Mouse (Mus musculus): Measurements from ENCODE around the gene Pxmp2.

DNA sequence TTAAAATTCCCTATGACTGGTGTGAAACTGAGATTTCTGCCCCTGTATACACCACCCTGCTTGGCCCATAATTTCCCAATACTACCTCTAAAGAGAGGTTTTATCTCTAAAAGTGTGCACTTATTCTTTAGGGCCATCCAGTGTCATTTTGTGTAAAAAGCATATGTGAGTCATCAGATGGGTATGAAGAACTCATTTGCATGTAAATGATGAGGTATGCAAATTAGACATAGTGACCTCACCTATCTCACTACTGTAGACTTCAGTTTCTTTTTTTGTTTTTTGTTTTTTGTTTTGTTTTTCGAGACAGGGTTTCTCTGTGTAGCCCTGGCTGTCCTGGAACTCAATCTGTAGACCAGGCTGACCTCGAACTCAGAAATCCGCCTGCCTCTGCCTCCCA is 27.1 kb upstream of the Pxmp2 start:
- TF ChIP-seq ZNF384 (IDR thresholded peaks at IDR 0.05; ENCODE audit: low read depth, low read length) (no peak), MAFK (IDR thresholded peaks at IDR 0.05; ENCODE audit: insufficient read depth, low read depth, low read length) (no peak), HCFC1 (IDR thresholded peaks at IDR 0.05; ENCODE audit: borderline replicate concordance, insufficient read depth, low read length) (no peak), ZC3H11A (IDR thresholded peaks at IDR 0.05; ENCODE audit: borderline replicate concordance, low read depth, low read length) (no peak)

Measured in ES-E14 (cell line).